Mouse (Mus musculus) kidney, adult 2 months (tissue): ENCODE measurements at regions not wholly inside any gene's neighbourhood (a gene's known extent, or its start where the extent isn't known, plus 50 kb on each side); places are given as distances from the start of the nearest gene placed in this dataset.

Experiments used
- CTCF ChIP-seq: fragments of 200-500 bp; conservative IDR thresholded peaks from 2 replicates; pipeline ENCODE4 v1.5.1; 2011; ENCODE audit warnings: low read depth, mild to moderate bottlenecking, control low read depth, low read length, moderate library complexity, mixed read lengths; ENCODE audit not compliant: insufficient read depth, insufficient read length
- POLR2A ChIP-seq: fragments of 200-500 bp; IDR thresholded peaks from one replicate; pipeline ENCODE4 v1.6.1; 2011; ENCODE audit warnings: low read depth, low read length, control low read depth

GRCm38 (mm10) chr9:60972201-60972910 is 178.0 kb downstream of the Uaca start:
- TF ChIP-seq CTCF = no peak
- no peak for TF ChIP-seq POLR2A
